Mouse (Mus musculus) stomach, embryonic 16.5 days (tissue): Measurements from ENCODE around the gene Tmem229a. TPM values are rescaled to one million over a fixed set of nuclear protein-coding genes. Genes with fewer than 3 reads are reported as not detected.

Experiments
- ATAC-seq: fragments of 200-750 bp; cut with Nextera tagmentation; 2 replicates; pipeline ENCODE4 v1.8.0; 2017; ENCODE audit warnings: moderate number of reproducible peaks, moderate TSS enrichment; ENCODE audit not compliant: insufficient read depth, low FRiP score
- H3K27ac ChIP-seq: fragments of 300-500 bp; sonication (generic); 2 replicates; pipeline ENCODE4 v1.5.1; 2014; ENCODE audit warnings: low read length
- H3K27me3 ChIP-seq: fragments of 300-500 bp; sonication (generic); 2 replicates; pipeline ENCODE4 v1.6.1; 2014; ENCODE audit warnings: low read length, control low read depth, mixed read lengths; ENCODE audit not compliant: control insufficient read depth, insufficient read depth
- H3K36me3 ChIP-seq: fragments of 300-500 bp; sonication (generic); 2 replicates; pipeline ENCODE4 v1.6.1; 2014; ENCODE audit warnings: low read length; ENCODE audit not compliant: control insufficient read depth, insufficient read depth
- H3K4me1 ChIP-seq: fragments of 300-500 bp; sonication (generic); 2 replicates; pipeline ENCODE4 v1.6.1; 2014; ENCODE audit warnings: low read length, control low read depth, mixed read lengths; ENCODE audit not compliant: control insufficient read depth, insufficient read depth
- H3K4me2 ChIP-seq: fragments of 300-500 bp; sonication (generic); 2 replicates; pipeline ENCODE4 v1.6.1; 2014; ENCODE audit warnings: low read depth, low read length, mixed read lengths
- H3K4me3 ChIP-seq: fragments of 300-500 bp; sonication (generic); replicated peaks from 2 replicates; pipeline ENCODE4 v1.5.1; 2014; ENCODE audit warnings: mild to moderate bottlenecking, low read length
- H3K9ac ChIP-seq: fragments of 300-500 bp; sonication (generic); 2 replicates; pipeline ENCODE4 v1.6.1; 2014; ENCODE audit warnings: low read length
- H3K9me3 ChIP-seq: fragments of 300-500 bp; sonication (generic); replicated peaks from 2 replicates; pipeline ENCODE4 v1.6.1; 2016; ENCODE audit warnings: low read length, control low read depth; ENCODE audit not compliant: control insufficient read depth
- WGBS: fragments of 180-500 bp; shearing (Covaris S2); extraction: QIAGEN DNeasy Blood & Tissue Kit; methylation state at CpG from one replicate; pipeline ENCODE4 v1.1.7; 2014; 5-methylcytosine and 5-hydroxymethylcytosine counted together
- polyA plus RNA-seq: library from polyadenylated mRNA; unstranded; fragments of >200 nt; fragmentation: Nextera tagmentation; extraction: Ambion mirVana; gene quantifications from 2 replicates; pipeline ENCODE4 v1.2.1, GENCODE M21; 2015

The Tmem229a gene
- polyA plus RNA-seq, 1 experiment from 2014 or later = 1.4 TPM

DNA sequence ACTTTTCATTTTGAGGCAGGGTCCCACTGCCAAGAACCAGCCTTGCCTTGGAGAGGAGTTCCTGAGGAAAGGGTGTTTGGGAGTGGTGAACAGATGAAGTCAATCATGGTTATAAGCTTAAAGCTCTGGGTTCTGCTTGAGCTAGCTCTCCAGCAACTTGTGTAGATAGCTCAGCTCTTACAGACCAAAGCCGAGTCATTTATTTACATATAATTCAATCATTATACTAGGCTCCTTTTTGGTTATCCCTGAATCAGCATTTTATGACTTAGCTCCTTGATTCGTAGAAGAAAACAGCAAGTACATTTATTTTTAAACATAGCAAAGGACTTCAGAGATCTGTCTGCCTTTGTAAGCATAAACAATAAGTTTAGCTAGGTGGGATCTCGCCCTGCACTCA lies 51.0 kb downstream of the Tmem229a start:
- WGBS = 58% methylated on average over 3 of the region's 3 CpGs
- H3K27ac ChIP-seq = no peak overlapping the region
- ATAC-seq = no peak
- H3K4me3 ChIP-seq = no peak overlapping the region
- no peak overlapping the region for H3K9ac ChIP-seq
- no peaks in the 10 kb centered on the region for H3K4me1 ChIP-seq
- no peak overlapping the region for H3K4me2 ChIP-seq
- no peaks in the 10 kb centered on the region for H3K27me3 ChIP-seq
- H3K36me3 ChIP-seq = no peaks in the 10 kb centered on the region
- no peaks in the 10 kb centered on the region for H3K9me3 ChIP-seq

Other genes starting within 250 kb of the Tmem229a start
- not detected in 2 replicates for gene Hyal6, start 223.1 kb downstream of the Tmem229a start, polyA plus RNA-seq
- gene Hyal4, start 208.0 kb downstream of the Tmem229a start, polyA plus RNA-seq = not detected in 2 replicates
- not detected in 2 replicates for gene Spam1, start 165.1 kb downstream of the Tmem229a start, polyA plus RNA-seq
- 1.1 and 2.0 TPM in 2 replicates for gene Hyal5, start 98.3 kb downstream of the Tmem229a start, polyA plus RNA-seq